Mouse (Mus musculus) CD4-positive naive resting alpha-beta T cell, adult 76 days (primary cell): Measurements from ENCODE around the gene Olfr309. TPM values are rescaled to one million over a fixed set of nuclear protein-coding genes. Genes with fewer than 3 reads are reported as not detected.

Experiments
- total RNA-seq: library from RNA; stranded (reverse); gene quantifications from one replicate; pipeline ENCODE4 v1.2.4, GENCODE M21; 2023

Olfr309 gene
- not detected for total RNA-seq

GRCm38 (mm10) chr7:86313608-86314007 lies at the start of gene Olfr309:
Olfr309 (minus strand) TSS chr7:86313708.

GRCm38 (mm10) chr7:86337486-86337885 lies 24.0 kb upstream of the Olfr309 start, which contains the start of gene Olfr307:
Olfr307 (minus strand) TSS chr7:86337586.

GRCm38 (mm10) chr7:86325530-86325929 lies 12.0 kb upstream of the Olfr309 start, which contains the start of gene Olfr308:
Olfr308 (minus strand) TSS chr7:86325630.

GRCm38 (mm10) chr7:86277072-86277471 lies 36.4 kb downstream of the Olfr309 start, which contains the start of gene Olfr310:
Olfr310 (minus strand) TSS chr7:86277172.

Other genes with a start within 250 kb of the Olfr309 start
- not detected for gene Vmn2r75, start 141.9 kb downstream of the Olfr309 start, total RNA-seq
- not detected for gene Vmn2r76, start 67.4 kb downstream of the Olfr309 start, total RNA-seq
- gene Olfr310, start 36.5 kb downstream of the Olfr309 start, total RNA-seq: not detected
- gene Olfr308, start 11.9 kb upstream of the Olfr309 start, total RNA-seq: not detected
- gene Olfr307, start 23.9 kb upstream of the Olfr309 start, total RNA-seq: not detected
- gene Olfr305, start 53.2 kb upstream of the Olfr309 start, total RNA-seq: not detected
- not detected for gene Olfr304, start 73.0 kb upstream of the Olfr309 start, total RNA-seq
- not detected for gene Olfr303, start 84.1 kb upstream of the Olfr309 start, total RNA-seq
- not detected for gene Olfr301, start 90.1 kb upstream of the Olfr309 start, total RNA-seq
- not detected for gene Olfr299, start 146.2 kb upstream of the Olfr309 start, total RNA-seq
- gene Olfr298, start 178.8 kb upstream of the Olfr309 start, total RNA-seq: not detected
- not detected for gene Olfr297, start 206.3 kb upstream of the Olfr309 start, total RNA-seq